Mouse (Mus musculus) cerebellum, adult 8-10 months (tissue): ENCODE results near the gene Aldh3b2.

Source experiments
- DNase-seq: peaks from one replicate; pipeline ENCODE4 v3.0.0; 2022

The Aldh3b2 gene

DNA sequence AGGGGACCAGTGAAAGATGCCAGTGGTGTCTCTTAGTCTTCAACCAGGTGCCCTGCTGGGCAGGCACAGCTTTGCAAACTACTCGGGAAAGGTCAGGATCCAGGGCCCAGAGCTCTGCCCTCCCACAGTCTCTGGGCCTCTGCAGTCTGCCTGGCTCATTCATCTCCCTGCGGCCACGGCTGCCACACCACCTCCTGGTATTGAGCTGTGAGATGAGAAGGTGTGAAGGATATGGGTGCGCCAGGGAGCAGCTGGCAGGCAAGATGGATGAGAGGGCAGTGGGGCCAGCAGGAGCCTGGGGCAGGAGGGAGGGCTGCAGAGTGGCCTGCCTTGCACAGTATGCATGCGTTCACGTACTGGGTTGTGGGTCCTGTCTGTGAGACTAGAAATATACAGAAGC is 18.7 kb downstream of the Aldh3b2 start:
- no peak for DNase-seq

DNA sequence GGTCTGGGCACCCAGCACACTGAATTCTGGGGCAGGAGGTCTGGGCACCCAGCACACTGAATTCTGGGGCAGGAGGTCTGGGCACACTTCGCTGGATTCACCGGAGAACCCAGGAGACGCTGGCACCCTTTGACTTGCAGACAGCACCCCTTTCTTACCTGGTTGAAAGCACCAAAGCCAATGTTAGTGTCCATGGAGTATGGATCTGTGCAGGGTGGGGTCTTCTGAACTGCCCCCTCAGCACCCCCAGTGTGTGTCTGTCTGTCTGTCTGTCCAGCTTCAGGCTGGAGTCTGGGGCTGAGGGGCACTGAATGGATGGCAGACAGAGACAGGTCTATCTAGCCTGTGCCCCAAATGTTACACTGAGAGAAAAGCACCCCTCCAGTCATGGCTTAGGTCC is 19.4 kb downstream of the Aldh3b2 start:
- DNase-seq = no peak

DNA sequence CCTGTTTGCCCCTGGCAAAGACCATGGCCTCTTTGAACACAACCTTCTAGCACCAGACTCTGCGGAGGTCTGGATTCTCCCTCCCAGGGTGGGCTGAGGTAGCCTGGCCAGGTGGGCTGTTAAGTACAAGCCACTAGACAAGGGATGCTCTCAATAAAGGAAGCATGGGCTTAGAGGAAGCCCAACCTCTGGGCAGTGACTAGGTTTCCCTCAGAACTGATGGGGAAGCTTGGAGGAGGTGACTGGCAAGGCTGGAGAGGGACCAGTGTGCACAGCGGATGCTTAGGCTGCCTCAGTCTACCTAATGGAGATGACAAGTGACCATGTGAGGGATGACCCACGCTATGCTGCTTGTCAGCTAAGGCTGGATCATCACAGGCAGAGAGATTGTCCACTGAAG is 19.8 kb downstream of the Aldh3b2 start:
- no peak for DNase-seq

DNA sequence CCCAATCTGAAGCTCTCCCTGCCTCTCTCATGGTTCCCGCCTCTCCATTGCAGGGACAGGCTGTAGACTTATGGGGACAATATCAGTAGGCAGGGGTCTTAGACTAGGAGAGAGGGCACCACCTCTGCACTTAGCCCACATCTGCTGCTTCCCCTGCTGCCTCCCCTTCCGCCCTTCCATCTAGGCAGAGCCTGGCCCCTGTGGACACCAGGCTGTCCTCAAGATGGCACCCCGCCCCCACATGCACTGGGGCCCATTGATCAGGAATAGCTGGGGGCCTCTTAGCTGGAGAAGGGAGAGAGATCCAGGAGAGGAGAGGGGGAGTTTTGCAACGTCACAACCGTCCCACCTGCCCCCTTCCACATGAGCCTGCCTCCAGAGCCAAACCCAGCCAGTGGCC is 20.3 kb downstream of the Aldh3b2 start, which contains the start of gene Tbx10:
Gene Tbx10 (plus strand): TSS at position 337 of the 400 bp plus-strand sequence.
- DNase-seq = no peak

DNA sequence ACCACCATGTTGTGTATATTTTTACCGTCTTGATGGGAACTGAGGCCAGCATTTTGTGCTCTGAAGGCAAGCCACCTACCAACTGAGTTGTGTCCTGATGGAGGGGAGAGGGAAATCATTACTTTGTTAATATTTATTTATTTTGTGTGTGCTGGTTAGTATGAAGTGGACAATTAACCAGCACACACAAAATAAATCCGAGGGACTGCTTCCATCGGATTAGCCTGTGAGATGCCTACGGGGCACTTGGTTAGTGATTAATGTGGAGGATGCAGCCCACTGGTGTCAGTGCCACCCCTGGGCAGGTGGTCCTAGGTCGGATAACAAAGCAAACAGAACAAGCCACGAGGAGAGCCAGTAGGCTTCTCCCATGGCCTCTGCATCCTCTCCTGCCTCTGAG is 22.8 kb downstream of the Aldh3b2 start:
- no peak for DNase-seq

DNA sequence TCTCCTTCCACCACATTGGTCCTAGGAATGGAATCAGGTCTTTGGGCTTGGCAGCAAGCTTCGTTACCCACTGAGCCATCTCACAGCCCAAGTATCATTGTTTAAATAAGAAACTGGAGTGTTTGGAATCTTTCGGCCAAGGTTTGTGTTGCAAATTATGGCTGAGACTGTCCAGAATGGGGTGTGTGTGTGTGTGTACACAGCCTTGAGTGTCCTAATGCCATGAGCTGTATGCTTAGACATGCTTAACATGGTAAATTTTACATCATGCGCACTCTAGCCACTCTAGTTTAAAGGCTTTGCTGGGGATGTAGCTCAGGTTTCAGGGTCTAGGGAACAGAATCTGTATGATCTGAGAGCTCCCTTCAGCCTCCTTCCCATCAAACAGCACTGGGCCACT is 23.4 kb downstream of the Aldh3b2 start:
- no peak for DNase-seq

DNA sequence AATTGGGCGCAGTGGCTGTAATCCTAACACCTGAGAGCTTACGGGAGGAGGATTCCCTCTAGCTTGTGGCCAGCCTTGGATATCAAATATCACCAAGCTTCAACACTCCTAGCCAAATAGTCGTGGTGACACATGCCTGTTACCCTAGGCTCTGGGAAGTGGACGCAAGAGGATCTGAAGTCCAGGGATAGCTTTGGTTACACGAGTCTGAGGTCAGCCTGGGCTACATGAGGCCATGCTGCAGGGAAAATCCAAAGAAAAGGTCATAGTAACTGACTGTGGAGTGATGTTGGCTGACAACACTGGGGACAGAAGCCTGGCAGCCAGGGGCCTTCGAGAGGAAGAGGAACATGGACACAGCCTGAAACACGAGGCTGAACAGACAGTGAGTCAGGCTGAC is 24.0 kb downstream of the Aldh3b2 start:
- no peak for DNase-seq

DNA sequence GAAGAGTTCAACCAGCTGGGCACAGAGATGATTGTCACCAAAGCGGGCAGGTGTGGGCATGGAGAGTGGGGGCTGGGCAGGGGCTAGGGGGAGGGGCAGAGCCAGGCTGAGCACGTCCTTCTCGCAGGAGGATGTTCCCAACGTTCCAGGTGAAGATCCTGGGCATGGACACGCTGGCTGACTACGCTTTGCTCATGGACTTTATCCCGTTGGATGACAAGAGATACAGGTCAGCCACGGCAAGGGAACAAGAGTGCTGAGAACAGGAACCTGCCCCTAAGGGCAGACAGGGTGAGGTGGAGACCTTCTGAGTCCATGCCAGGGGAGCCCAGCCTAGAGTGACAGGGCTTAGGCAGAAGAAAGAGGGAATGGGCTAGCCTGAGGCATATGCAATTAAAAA is 24.6 kb downstream of the Aldh3b2 start:
- DNase-seq = no peak

DNA sequence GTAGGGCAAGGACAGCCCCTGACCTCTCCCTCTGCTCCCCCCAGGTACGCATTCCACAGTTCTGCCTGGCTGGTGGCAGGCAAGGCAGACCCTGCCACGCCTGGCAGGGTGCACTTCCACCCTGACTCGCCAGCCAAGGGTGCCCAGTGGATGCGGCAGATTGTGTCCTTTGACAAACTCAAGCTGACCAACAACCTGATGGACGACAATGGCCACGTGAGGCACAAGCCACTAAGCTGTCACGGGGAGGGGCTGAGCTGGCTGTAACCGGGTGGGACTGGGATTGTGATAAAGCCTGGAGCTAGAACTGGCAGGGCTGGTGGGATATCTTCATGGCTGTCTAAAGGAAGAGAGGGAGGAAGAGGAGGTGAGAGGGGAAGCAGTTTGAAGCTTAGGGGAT is 25.1 kb downstream of the Aldh3b2 start:
- no peak for DNase-seq

DNA sequence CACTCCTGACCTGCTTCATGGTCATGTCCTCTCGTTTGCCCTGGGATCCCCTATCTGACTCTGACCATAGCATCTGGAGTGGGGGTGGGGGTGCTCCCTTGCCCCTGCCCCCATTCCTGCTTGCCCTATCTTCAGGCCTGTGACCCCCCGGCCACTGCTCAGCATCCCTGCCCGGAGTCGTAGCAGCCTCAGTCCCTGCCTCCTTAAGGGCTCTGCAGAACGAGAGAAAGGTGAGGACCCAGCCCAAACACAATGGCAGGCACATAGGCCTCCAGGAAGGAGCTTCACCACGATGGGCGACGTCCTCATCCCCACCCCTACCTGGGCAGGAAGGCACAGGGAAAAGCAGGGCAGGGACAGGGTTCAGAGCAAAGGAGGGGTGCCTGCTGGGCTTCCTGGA is 26.2 kb downstream of the Aldh3b2 start:
- DNase-seq = no peak

DNA sequence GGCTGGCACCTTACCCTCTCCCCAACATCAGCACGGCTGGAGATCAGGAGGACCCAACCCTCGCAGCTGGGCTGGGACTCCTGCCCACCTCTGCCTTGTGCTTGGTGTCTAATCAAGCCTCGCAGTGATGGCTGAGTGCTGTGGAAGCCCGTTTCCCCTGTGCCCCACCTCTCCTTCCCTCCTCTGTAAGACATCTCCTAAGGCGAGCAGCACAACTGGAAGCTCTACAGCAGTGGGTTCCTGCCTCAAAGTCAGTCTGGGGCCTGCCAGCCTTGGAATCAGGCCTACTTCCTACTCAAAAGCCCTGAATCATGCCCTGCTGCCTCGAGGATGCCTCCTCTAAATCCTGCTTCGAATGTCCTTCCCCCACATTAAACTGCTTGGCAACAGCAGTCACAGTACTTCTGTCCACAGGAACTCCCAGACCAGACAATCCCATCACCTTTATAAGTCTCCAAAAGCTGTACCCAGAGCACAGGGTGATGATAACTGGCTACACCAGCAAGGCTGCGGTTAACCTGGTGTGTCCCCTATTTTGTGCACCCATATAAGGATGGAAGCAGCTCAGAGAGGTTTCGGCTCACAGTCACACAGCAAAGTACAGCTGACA is 27.1 kb downstream of the Aldh3b2 start:
- DNase-seq = no peak

DNA sequence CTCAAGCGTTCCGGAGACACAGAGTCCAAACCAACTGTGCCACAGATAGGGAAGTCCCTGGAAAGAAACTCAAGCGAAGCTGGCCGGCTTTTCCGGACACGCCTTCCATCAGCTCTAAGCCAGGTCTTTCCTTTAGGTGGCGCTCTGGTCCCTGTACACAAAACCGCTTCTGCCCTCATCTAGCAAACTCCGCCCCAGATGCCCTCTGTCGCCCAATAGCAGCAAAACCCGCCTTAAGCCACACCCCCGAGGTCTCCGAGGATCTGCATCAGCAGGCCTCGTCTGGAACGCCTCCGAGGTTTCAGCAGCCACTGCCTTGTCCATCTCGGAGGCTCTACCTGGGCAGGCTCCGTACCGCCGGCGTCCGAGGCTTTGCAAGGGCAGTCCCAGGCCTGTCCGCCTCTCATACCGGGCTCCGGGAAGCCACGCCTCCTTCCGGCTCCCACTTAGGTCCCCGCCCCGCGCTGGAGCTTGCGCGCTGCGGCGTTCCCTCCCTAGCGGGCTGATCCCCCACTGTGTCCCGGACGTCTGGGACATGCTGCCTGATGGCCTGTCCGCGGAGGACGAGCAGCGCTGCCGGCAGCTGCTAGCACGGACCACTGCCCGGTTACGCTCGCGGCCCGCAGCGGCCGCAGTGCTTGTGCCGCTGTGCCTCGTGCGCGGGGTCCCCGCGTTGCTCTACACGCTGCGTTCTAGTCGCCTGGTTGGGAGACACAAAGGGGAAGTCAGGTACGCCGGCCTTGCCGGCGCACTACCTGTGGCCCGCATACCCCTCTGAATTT is 28.2 kb downstream of the Aldh3b2 start, which contains the start of the genes Nudt8 and Gm49405:
Gene Nudt8 (plus strand): TSS at position 462 of the 782 bp plus-strand sequence.
Gene Gm49405 (plus strand): TSS at position 508 of the 782 bp plus-strand sequence.
- peak; percentile 98 for DNase-seq

DNA sequence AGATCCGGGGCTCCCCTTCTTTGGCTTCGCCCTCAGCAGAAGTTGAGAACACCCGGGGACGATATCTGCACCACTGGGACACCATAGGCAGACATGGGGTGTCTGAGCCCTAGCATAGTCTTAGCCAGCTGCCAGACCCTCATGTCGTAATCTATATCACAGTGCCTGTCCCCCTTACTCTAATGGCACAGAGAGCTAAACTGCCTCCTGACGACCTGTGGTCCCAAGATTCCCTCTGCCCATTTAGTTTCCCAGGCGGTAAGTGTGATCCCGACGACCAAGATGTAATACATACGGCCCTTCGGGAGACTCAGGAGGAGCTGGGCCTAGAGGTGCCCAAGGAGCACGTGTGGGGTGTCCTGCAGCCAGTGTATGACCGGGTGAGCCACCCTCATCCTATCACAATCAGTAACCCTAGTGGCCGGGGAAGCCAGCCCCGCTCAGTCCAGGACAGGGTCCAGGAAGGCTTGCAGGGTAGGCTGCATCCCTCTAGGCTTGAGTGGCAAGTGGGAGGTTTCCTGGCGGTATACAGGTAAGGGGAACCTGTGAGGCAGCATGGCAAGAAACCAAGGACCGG is 28.9 kb downstream of the Aldh3b2 start:
- no peak for DNase-seq

DNA sequence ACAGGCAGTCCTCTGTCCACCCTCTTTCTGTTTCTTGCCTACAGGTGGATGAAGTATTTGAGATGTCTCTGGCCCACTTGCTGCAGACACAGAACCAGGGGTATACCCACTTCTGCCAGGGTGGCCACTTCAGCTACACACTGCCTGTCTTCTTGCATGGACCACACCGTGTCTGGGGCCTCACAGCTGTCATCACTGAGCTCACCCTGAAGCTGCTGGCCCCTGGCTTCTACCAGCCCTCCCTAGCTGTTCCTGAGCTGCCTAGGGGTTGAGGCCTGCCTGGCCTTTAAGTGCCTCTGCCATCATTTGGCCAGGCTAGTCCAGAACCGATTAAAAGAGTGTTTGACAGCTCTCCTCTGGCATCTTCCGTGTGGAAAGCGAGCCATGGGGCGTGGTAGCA is 29.6 kb downstream of the Aldh3b2 start:
- DNase-seq = no peak

DNA sequence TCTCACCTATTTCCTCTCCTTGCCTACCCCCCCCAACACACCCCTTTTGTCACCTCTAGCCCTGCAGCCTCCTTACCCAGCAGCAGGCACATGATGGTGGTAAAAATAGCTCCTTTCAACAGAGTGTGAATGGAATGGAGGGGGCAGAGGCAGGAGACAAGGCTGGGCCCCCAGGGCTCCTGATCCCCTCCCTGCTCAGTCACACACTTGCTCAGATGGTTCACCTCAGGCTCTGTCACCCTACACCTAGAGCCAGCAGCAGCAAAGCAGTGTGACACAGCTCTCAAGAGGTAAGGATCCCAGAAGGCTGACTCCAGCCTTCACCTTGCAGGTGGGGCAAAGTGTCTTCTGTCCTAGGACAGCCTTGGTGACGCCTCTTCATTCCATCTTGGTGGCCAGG is 31.0 kb downstream of the Aldh3b2 start, which contains the start of gene Doc2g:
Gene Doc2g (plus strand): TSS at position 202 of the 400 bp plus-strand sequence.
- no peak for DNase-seq

DNA sequence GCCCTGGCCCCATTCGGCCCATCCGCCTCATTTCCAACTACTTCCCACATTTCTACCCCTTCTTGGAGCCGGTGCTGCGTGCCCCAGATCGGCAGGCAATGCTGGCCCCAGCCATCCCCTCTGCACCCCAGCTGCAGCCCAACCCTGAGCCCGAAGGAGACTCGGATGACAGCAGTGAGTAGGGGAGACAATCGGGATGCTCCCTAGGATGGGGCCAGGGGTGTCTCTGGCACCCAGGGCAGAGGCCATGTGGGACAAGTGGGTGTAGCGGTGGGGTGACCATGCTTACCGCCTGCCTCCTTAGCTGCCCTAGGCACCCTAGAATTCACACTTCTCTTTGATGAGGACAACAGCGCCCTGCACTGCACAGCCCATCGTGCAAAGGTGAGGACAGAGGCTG is 31.5 kb downstream of the Aldh3b2 start:
- DNase-seq = no peak

DNA sequence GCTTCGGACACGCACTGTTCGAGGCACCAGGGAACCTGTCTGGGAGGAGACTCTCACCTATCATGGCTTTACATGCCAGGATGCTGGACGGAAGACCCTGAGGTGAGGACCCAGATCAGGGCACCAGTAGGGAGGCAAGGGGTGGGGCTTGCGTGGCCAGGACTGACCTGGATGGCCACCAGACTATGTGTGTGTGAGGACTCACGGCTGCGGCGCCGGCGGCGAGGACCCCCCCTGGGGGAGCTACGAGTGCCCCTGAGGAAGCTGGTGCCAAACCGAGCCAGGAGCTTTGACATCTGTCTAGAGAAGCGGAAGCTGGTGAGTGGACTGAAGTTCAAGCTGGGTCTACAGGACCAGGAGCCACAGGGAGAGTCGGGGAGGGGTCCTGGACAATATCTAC is 32.2 kb downstream of the Aldh3b2 start:
- DNase-seq = no peak

DNA sequence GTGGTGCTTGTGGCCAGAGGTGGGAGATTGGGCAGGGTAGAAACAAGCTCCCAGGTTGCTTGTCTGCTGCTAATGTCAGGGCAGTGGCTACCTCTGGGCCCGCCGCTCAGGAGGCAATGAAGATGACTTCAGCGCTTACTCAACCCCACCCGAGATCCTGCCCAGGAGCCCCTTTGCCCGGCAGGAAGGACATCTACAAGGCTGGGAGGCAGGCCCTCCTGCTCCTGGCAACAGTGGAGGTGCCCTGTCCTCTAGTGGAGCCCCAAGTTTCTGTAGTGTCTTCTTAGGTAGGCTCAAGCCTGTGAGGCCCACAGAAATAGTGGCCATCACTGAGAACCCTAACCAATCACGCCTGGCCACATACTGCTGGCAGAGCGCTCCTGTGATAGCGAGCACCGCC is 33.0 kb downstream of the Aldh3b2 start:
- DNase-seq = no peak

DNA sequence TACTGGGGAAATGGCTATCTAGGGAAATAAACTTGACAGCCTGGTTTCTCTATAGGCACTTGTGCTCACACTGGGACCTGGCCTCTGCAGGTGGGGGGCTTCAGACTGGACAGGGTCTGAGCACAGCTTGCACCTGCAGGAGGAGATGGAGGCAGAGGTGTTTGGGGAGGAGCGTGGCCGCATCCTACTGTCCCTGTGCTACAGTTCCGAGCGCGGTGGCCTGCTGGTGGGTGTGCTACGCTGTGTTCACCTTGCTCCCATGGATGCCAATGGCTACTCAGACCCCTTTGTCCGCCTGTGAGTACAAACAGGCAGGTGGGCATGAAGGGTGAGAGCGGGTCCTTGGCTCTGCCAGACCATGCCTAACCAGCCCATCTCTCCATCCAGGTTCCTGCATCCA is 33.8 kb downstream of the Aldh3b2 start:
- no peak for DNase-seq

DNA sequence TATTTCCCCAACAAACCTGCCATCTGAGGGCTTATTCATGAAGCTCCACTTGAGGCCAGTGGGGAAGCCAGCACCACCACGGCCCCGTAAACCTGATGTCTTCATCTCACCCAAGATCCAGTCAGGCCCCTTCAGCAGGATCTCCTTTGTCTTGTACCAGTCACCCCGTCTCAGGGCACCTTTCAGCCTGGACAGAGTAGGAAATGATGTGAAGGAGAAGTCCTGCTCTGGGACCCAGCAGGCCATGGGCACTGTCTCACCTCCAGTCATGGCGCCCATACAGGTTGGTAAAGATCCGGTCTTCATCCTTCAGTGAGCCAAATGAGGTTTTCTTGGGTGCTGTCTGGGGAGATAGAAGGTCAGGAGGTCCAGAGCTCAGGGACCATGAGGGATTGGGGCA is 39.0 kb downstream of the Aldh3b2 start:
- no peak for DNase-seq

DNA sequence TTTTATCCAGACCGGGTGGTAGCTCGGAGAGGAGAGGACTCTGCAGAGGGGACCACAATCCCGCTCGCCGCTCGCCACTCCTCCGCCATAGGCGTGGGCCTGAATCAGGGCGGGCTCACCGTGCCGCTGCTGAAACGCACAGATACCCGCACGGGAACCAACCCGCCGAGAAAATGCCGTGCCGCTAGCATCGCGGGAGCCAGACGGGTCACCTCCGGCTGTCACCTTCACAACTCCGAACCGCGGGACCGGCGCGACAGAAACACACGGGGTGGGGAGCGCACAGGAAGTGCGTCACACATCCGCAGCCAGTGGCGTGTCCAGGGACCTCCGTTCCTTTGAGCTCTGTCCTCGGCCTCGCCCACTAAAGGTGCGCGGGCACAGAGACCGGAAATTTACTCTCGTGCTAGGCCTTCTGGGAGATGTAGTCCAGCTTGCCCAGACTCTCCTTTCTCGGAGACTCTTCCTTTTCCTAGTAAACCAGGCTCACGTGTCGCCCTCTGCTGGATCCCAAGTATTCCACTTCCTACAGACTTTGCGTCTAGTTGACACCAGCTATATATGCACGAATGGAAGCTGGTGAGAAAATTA is 40.4 kb downstream of the Aldh3b2 start, which contains the start of gene Ndufv1:
Gene Ndufv1 (minus strand): TSS at position 375 of the 591 bp plus-strand sequence.
- peak; percentile 95 for DNase-seq

DNA sequence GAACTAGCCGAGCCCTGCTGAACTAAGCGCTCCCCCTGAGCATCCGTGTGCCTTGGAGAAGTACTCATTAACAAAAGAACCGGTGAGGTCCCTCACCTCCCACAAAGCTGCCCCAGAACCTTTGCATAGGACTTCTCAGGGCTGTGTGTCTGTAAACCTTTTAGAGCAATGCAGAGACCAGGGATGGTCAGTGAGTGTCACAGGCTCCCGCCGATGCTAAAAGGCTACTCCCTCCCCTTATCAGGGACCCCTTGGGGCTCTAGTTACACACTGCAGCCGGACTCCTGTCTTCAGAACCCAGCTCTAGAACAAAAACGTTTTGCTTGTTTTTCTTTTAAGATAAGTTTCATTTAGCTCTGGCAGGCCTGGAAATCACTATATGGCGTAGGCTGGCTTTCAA is 40.9 kb downstream of the Aldh3b2 start:
- DNase-seq = no peak

DNA sequence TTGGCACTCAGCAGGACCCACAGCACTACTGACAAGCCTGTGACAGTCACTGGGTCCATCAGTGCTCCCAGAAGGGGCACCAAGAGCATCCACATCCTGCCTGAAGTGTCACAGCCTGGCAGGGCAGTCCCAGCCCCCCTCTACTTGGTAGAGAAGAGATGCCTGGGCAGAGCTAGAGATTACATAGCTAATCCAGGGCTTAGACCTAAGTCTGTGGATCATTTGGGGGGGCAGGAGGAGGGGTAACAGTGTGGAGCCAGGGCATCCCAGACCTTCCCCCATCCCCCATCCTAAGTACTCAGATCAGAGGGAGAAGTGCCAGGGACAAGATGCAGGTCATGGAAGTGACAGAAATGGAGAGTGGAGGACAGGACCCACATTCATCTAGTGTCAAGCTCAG is 42.7 kb downstream of the Aldh3b2 start:
- peak; percentile 12 for DNase-seq

DNA sequence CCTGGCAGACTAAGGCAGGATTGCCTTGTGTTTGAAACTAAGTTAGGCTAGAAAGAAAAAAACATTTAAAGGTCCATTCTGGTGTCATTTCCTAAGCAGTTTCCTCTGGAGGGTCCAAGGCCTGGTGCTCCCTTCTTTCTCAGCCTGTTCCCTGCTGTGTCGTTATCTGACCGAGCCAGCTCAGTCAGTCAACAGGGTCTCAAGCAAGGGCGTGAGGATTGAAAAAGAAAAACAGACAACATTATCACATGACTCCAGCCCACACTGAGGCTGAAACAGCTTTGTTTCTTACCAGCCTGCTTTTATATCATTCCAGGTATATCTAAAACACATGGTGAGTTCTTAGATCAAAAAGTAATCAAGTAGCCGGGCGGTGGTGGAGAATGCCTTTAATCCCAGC is 43.5 kb downstream of the Aldh3b2 start:
- no peak for DNase-seq
